Mouse (Mus musculus): Measurements from ENCODE around the gene Ufc1. TPM values are rescaled to one million over a fixed set of nuclear protein-coding genes. Genes with fewer than 3 reads are reported as not detected.
"Not testable (repeated sequence)": the region's sequence is repeated elsewhere in the genome, so short reads cannot be mapped to it uniquely, and the experiment has no call there.

Ufc1 gene
- total RNA-seq, 4 experiments from 2014 or later, result 103 to 116 (median 110) TPM

DNA sequence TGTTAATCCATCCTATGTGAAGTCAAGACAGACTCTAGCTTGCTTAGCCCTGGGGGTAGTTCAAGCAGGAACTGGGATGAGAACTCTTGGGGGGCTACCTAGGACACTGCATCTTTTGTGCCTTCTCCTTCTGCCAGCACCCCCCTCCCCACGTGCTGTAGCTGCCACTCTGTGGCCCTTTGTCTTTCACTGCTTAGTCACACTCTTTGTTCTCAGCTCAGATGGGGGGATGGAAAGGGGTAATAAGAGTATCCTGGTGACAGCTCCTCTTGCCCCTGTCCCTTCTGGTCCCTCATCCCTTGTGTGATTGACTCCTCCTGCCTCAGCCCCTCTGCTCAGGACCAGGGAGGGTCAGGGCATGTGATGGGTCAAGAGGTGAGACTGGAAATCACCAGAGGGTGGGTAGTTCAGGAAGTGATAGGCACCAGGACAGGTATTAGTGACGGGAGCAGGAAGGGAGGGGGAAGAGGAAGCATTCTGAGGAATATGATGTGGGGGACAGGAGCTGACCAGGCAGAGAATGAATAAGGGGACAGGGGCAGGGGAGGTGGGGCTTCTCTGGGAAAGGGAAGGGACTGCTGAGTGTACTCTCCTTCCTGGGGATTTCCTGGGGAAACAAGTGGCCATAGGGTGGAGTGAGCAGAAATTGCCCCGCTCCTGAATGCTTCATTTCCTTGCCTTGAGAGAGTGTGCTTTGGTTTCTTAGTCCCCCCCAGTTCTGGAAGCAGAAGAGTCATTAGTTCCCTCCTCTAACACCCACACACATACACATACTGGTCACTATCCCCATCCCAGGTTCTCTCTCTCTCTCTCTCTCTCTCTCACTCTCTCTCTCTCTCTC is 46.2 kb downstream of the Ufc1 start:
- DNase-seq (ENCODE audit: low spot score in 2 of 2), result peak in 1 of 2 experiments; percentile 58

- DNase-seq (ENCODE audit: low spot score in 2 of 2), result no peak
Measured at GRCm38 (mm10) chr1:171247916-171248315, 46.9 kb downstream of the Ufc1 start.

GRCm38 (mm10) chr1:171247453-171247841 is 47.4 kb downstream of the Ufc1 start:
- DNase-seq (ENCODE audit: low spot score in 2 of 2), result no peak

DNA sequence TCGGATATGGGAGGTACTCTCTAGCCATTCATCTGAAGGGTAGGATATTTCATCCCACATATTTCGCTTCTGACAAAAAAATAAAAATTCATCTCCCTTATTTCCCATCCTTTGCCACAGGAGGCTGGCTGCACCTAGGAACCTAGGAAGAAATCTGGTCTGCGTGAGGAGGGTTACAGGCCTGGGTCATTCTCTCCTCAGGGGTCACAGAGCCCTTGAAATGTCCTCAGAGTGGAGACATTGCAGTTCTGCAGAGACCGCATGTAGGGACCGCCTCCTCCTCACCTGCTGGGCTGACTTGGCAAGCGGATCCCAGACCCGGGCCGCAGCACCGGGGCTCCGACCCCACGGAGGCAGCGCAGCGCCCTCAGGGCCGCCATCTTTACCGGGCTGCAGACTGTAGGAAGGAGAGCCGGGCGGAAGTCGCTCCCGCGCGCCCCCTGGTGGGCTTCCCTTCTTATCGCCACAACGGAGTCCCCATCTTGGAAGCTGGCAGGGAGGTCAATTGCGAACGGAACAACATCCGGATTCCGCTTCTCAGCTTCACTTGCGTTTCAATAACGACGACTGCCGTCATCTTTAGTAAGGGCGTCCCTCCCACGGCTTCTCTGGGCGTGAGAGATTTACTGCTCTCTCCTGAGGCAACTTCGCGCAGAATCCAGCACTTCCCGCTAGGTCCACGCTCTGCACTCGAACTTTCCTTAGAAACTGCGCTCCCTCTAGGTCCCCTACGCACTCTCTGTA is 47.9 kb downstream of the Ufc1 start:
- peak; percentile 94 to 98 for DNase-seq (ENCODE audit: low spot score in 2 of 2)

- no peak for DNase-seq (ENCODE audit: low spot score in 2 of 2)
Measured at GRCm38 (mm10) chr1:171245353-171245752, 49.5 kb downstream of the Ufc1 start.

DNA sequence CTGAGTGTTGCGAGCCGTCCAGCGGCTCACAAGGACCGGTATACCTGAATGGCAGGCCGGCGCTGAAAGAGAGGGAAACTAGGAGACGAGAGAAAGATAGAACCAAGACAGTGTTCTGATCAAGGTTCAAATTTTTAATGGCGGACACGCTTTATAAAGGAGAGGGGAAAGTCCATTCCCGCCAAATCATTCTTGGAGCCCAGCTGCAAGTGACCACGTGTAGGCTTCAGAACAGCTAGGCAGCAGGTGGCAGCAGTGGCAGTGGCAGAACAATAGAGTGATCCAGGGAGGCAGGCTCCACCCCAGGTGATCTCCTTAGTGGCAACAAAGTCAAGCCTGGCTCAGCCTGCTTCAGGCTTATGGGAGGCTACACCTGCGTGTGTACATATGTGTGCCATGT is 52.9 kb downstream of the Ufc1 start:
- not testable (repeated sequence) for DNase-seq (ENCODE audit: low spot score in 2 of 2)

DNA sequence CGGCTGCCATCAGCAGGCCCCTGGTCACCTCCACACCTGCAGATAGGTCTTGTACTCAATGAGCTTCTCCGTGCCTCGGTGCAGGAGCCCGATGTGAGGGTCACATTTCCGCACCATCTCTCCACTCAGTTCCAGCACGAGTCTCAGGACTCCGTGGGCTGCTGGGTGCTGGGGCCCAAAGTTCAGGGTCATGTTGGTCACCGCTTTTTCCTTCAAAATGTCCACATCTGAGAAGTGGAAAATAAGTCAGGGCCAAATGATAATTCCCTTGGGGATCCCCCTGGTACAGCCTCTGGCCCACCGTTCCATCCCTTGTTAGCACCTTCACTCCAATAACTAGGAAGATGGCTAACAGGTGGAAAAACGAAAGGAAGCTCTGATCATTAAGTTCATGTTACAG is 53.9 kb downstream of the Ufc1 start:
- no peak for DNase-seq (ENCODE audit: low spot score in 2 of 2)

GRCm38 (mm10) chr1:171239992-171240744 is 54.7 kb downstream of the Ufc1 start:
- no peak for DNase-seq (ENCODE audit: low spot score in 2 of 2)

Other genes starting within 250 kb of the Ufc1 start
- 10 to 100 TPM; 10.6 to 36.7 (median 22.6) TPM for gene Fcgr3, start 230.1 kb downstream of the Ufc1 start, total RNA-seq (2022)
- gene Cfap126, start 181.1 kb downstream of the Ufc1 start, total RNA-seq (2022), result 1 to 10 TPM; 1.0 to 1.8 (median 1.2) TPM
- gene Sdhc, start 144.4 kb downstream of the Ufc1 start, total RNA-seq (2022), result 100 to 1,000 TPM; 196 to 228 (median 209) TPM
- under 1 TPM; 0.30 to 0.53 (median 0.35) TPM for gene Mpz, start 144.3 kb downstream of the Ufc1 start, total RNA-seq (2022)
- 100 to 1,000 TPM; 165 to 185 (median 176) TPM for gene Pcp4l1, start 98.8 kb downstream of the Ufc1 start, total RNA-seq (2022)
- gene Nr1i3, start 81.1 kb downstream of the Ufc1 start, total RNA-seq (2022), result under 1 TPM; 0.14 to 0.55 (median 0.31) TPM
- 10 to 100 TPM; 70.2 to 87.9 (median 76.7) TPM for gene Tomm40l, start 72.5 kb downstream of the Ufc1 start, total RNA-seq (2022)
- gene Apoa2, start 70.0 kb downstream of the Ufc1 start, total RNA-seq (2022), result 1 to 10 TPM; 1.7 to 2.8 (median 2.6) TPM
- 10 to 100 TPM in 3 of 4 experiments, 1 to 10 TPM in 1; 9.1 to 63.9 (median 28.2) TPM for gene Fcer1g, start 60.7 kb downstream of the Ufc1 start, total RNA-seq (2022)
- gene Adamts4, start 44.6 kb downstream of the Ufc1 start, total RNA-seq (2022), result 10 to 100 TPM; 13.0 to 14.1 (median 13.3) TPM
- gene Ndufs2, start 43.6 kb downstream of the Ufc1 start, total RNA-seq (2022), result 100 to 1,000 TPM; 285 to 306 (median 298) TPM
- 10 to 100 TPM; 60.7 to 69.2 (median 63.4) TPM for gene B4galt3, start 24.7 kb downstream of the Ufc1 start, total RNA-seq (2022)
- 10 to 100 TPM; 29.1 to 35.0 (median 30.4) TPM for gene Ppox, start 13.8 kb downstream of the Ufc1 start, total RNA-seq (2022)
- 10 to 100 TPM; 46.5 to 56.3 (median 50.5) TPM for gene Usp21, start 7.0 kb downstream of the Ufc1 start, total RNA-seq (2022)
- gene Dedd, start 34.1 kb upstream of the Ufc1 start, total RNA-seq (2022), result 10 to 100 TPM; 35.0 to 39.7 (median 37.4) TPM
- 10 to 100 TPM; 35.8 to 48.8 (median 43.5) TPM for gene Nit1, start 50.6 kb upstream of the Ufc1 start, total RNA-seq (2022)
- 100 to 1,000 TPM; 107 to 204 (median 164) TPM for gene Pfdn2, start 50.6 kb upstream of the Ufc1 start, total RNA-seq (2022)
- 10 to 100 TPM in 3 of 4 experiments, 1 to 10 TPM in 1; 10.0 to 12.8 (median 12.4) TPM for gene Klhdc9, start 65.8 kb upstream of the Ufc1 start, total RNA-seq (2022)
- 1 to 10 TPM; 4.3 to 4.9 (median 4.6) TPM for gene Nectin4, start 75.1 kb upstream of the Ufc1 start, total RNA-seq (2022)
- 1 to 10 TPM; 2.1 to 5.5 (median 3.0) TPM for gene Arhgap30, start 93.9 kb upstream of the Ufc1 start, total RNA-seq (2022)
- gene Usf1, start 116.3 kb upstream of the Ufc1 start, total RNA-seq (2022), result 100 to 1,000 TPM in 1 of 4 experiments, 10 to 100 TPM in 3; 89.5 to 102 (median 96.9) TPM
- gene Tstd1, start 123.8 kb upstream of the Ufc1 start, total RNA-seq (2022), result 1 to 10 TPM; 1.5 to 3.2 (median 2.4) TPM
- 10 to 100 TPM in 2 of 4 experiments, 1 to 10 TPM in 2; 7.7 to 10.3 (median 9.1) TPM for gene F11r, start 142.5 kb upstream of the Ufc1 start, total RNA-seq (2022)
- gene Alyref2, start 208.5 kb upstream of the Ufc1 start, total RNA-seq (2022), result 1 to 10 TPM; 4.2 to 6.5 (median 4.6) TPM
- not detected for gene Itln1, start 240.3 kb upstream of the Ufc1 start, total RNA-seq (2022)